Mouse (Mus musculus) ES-E14 (cell line): ENCODE measurements at regions not wholly inside any gene's neighbourhood (a gene's known extent, or its start where the extent isn't known, plus 50 kb on each side); places are given as distances from the start of the nearest gene placed in this dataset.

ENCODE experiments used
- CHD2 ChIP-seq: IDR thresholded peaks from 2 replicates; pipeline ENCODE4 v1.6.1; 2014; ENCODE audit warnings: mild to moderate bottlenecking, low read depth, low read length, inconsistent platforms
- ZC3H11A ChIP-seq: IDR thresholded peaks from 2 replicates; pipeline ENCODE4 v1.6.1; 2012; ENCODE audit warnings: low read depth, mild to moderate bottlenecking, inconsistent platforms, low read length, borderline replicate concordance

DNA sequence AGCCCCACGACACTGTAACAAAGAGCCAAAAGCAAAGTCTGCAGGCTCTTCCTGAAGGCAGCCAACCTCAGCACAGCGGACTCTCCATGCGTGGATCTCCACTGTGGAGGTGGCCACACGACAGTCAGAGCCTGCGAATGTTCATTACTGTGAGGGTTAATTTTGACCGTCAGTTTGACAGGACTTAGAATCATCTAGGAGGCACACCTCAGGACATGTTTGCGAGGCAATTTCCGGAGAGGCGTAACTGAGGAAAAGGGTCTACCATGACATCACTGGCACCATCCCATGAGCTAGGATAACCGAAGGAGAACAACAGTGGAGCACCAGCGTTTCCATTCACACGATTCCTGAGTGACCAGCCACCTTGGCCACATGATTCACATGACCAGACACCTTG lies 186.9 kb downstream of the Tcp10c start:
- TF ChIP-seq ZC3H11A (no peak), CHD2 (no peak)
